In genomic region chr1:43117435-43117834, GRCm38 (mm10) we compare ENCODE assay signal across 33 mouse cellular contexts. TPM values are rescaled to one million over a fixed set of nuclear protein-coding genes. Genes with fewer than 3 reads are reported as not detected.
DNase-seq lines count a peak whose midpoint lies in the region; ATAC-seq and TF ChIP-seq lines count a peak whose summit lies in the region.
"Had no signal": no experiment of that assay in that cellular context is flagged by ENCODE, and none has a peak within 500 bp of the region (broad histone marks: within the 10 kb centered on the region; RNA-seq: fewer than 3 reads in every experiment).

No protein-coding gene starts in this region.

- no peak for TF ChIP-seq CTCF in Patski (IDR thresholded peaks at IDR 0.05)

- H3K27me3 ChIP-seq in heart, embryonic 10.5 days (ENCODE audit: insufficient read depth, poor library complexity, severe bottlenecking): no peaks in the 10 kb centered on the region
- H3K27me3 ChIP-seq in kidney, embryonic 15.5 days: no peaks in the 10 kb centered on the region
- no peaks in the 10 kb centered on the region for H3K27me3 ChIP-seq in Patski
- H3K27me3 ChIP-seq: embryonic facial prominence, embryonic 13.5 days; forebrain, embryonic 15.5 days; heart, embryonic 12.5 days; hindbrain, embryonic 12.5 days; limb, embryonic 13.5 days; liver, embryonic 13.5 days; megakaryocyte, embryonic 14.5 days; midbrain, embryonic 12.5 days; neural tube, embryonic 12.5 days had no signal

- H3K4me1 ChIP-seq in heart, embryonic 10.5 days: peaks cover 6% of the 10 kb centered on the region; the same call in 1 of the 2 replicates
- H3K4me1 ChIP-seq in kidney, embryonic 15.5 days: no peaks in the 10 kb centered on the region
- H3K4me1 ChIP-seq: embryonic facial prominence, embryonic 13.5 days; forebrain, embryonic 10.5 days; forebrain, embryonic 15.5 days; hindbrain, embryonic 12.5 days; limb, embryonic 13.5 days; midbrain, embryonic 12.5 days; neural tube, embryonic 12.5 days had no signal

- no peaks in the 10 kb centered on the region for H3K9me3 ChIP-seq in heart, embryonic 10.5 days
- H3K9me3 ChIP-seq in kidney, embryonic 15.5 days (replicated peaks): no peaks in the 10 kb centered on the region
- H3K9me3 ChIP-seq: embryonic facial prominence, embryonic 13.5 days; forebrain, embryonic 15.5 days; heart, embryonic 12.5 days; hindbrain, embryonic 12.5 days; limb, embryonic 13.5 days; liver, embryonic 13.5 days; midbrain, embryonic 12.5 days; neural tube, embryonic 12.5 days had no signal

- intact Hi-C loops in heart, postnatal 25 days (cut with DNase I): no loop called here
- intact Hi-C loops in gastrocnemius, postnatal 36 days (cut with DNase I): loop anchor here (10.0 kb wide), 1 partner anchor 203 kb away; no protein-coding TSS in a partner anchor

- no peak for ATAC-seq in kidney, embryonic 15.5 days (replicated peaks; ENCODE audit: low FRiP score)
- peak; percentile 88 for ATAC-seq in Patski
- ATAC-seq: activated CD4-positive, CD25-positive, alpha-beta regulatory T cell, adult 4 months; CD4-positive, CD25-positive, alpha-beta regulatory T cell, adult 4 months; forebrain, embryonic 15.5 days; hindbrain, postnatal 0 days; intestine, postnatal 0 days; lung, postnatal 0 days had no signal

- in situ Hi-C loops in Patski (cut with MboI; ENCODE audit: low pct_unique_long_range_greater_than_20kb): no loop called here

- no peak overlapping the region for H3K27ac ChIP-seq in heart, embryonic 10.5 days
- H3K27ac ChIP-seq in kidney, embryonic 15.5 days: no peak overlapping the region
- H3K27ac ChIP-seq: embryonic facial prominence, embryonic 13.5 days; forebrain, embryonic 10.5 days; forebrain, embryonic 15.5 days; hindbrain, embryonic 12.5 days; hindbrain, postnatal 0 days; left cerebral cortex, adult 2 months; limb, embryonic 13.5 days; liver, embryonic 13.5 days; midbrain, embryonic 12.5 days; neural tube, embryonic 12.5 days had no signal

- peak; percentile 59 for DNase-seq in heart, embryonic 10.5 days (ENCODE audit: low spot score)
- no peak for DNase-seq in heart, postnatal 25 days (ENCODE audit: low spot score)
- peak; percentile 70 for DNase-seq in kidney, adult 18-20 months
- DNase-seq in Patski (ENCODE audit: low read depth, low spot score): peak; percentile 53
- DNase-seq in kidney, postnatal 14 days: peak; percentile 62
- no peak for DNase-seq in gastrocnemius, postnatal 36 days
- DNase-seq: adrenal gland, adult 8-10 months; cerebellum, adult 18-20 months; cerebellum, postnatal 10 days; heart, postnatal 14 days; liver, embryonic 13.5 days; lung, adult 18-20 months; lung, postnatal 4 days; right cerebral cortex, postnatal 4 days; thymus, adult 2 months; thymus, postnatal 36 days had no signal

- no peak overlapping the region for H3K9ac ChIP-seq in kidney, embryonic 15.5 days
- H3K9ac ChIP-seq: embryonic facial prominence, embryonic 13.5 days; forebrain, embryonic 15.5 days; heart, embryonic 12.5 days; hindbrain, embryonic 12.5 days; limb, embryonic 13.5 days; liver, embryonic 13.5 days; midbrain, embryonic 12.5 days; neural tube, embryonic 12.5 days had no signal

- no peak overlapping the region for H3K4me2 ChIP-seq in kidney, embryonic 15.5 days
- H3K4me2 ChIP-seq: embryonic facial prominence, embryonic 13.5 days; forebrain, embryonic 15.5 days; heart, embryonic 12.5 days; hindbrain, embryonic 12.5 days; limb, embryonic 13.5 days; liver, embryonic 13.5 days; midbrain, embryonic 12.5 days; neural tube, embryonic 12.5 days had no signal

- WGBS in heart, embryonic 10.5 days: 94% methylated on average over 8 of the region's 8 CpGs
- WGBS in kidney, embryonic 15.5 days: 97% methylated on average over 8 of the region's 8 CpGs

- CTCF ChIA-PET in Patski (lab: Charles Lee): interaction anchor here (0.9 to 1.6 kb wide), 2 partner anchors 146 to 147 kb away, joined by 3 to 4 read pairs; no protein-coding TSS in a partner anchor

- H3K4me3 ChIP-seq in heart, embryonic 10.5 days: no peak overlapping the region
- no peak overlapping the region for H3K4me3 ChIP-seq in kidney, embryonic 15.5 days (replicated peaks)
- H3K4me3 ChIP-seq: embryonic facial prominence, embryonic 13.5 days; forebrain, embryonic 10.5 days; forebrain, embryonic 15.5 days; heart, embryonic 12.5 days; hindbrain, embryonic 12.5 days; left cerebral cortex, adult 2 months; limb, embryonic 13.5 days; liver, embryonic 13.5 days; megakaryocyte, embryonic 14.5 days; midbrain, embryonic 12.5 days; myocyte; neural tube, embryonic 12.5 days had no signal

- H3K36me3 ChIP-seq in heart, embryonic 10.5 days: peaks cover 65% of the 10 kb centered on the region
- peaks cover 78% of the 10 kb centered on the region for H3K36me3 ChIP-seq in kidney, embryonic 15.5 days

- POLR2A ChIA-PET in Patski (lab: Charles Lee): interaction anchor here (0.7 to 1.1 kb wide), 3 partner anchors 26 to 137 kb away, joined by 3 to 4 read pairs (median 3); no protein-coding TSS in a partner anchor

RNA-seq across cellular contexts. Expression of gene AI597479, which starts 18.9 kb away (rescaled TPM):
- 26.4 TPM in 2 replicates for polyA plus RNA-seq in heart, embryonic 10.5 days (2016; fragmentation: Nextera tagmentation; extraction: Ambion mirVana)
- 10 to 100 TPM; 18.6 to 19.5 TPM for total RNA-seq in heart, postnatal 25 days (2021)
- polyA plus RNA-seq in kidney, embryonic 15.5 days (2015; fragmentation: Nextera tagmentation; extraction: Ambion mirVana): 31.0 and 31.7 TPM in 2 replicates
- polyA plus RNA-seq in Patski (2021): 23.9 TPM
- 10 to 100 TPM; 13.7 to 14.3 TPM for total RNA-seq in gastrocnemius, postnatal 36 days (2021)

RNA-seq across cellular contexts. Expression of gene Tgfbrap1, which starts 19.0 kb away (rescaled TPM):
- polyA plus RNA-seq in heart, embryonic 10.5 days (2016; fragmentation: Nextera tagmentation; extraction: Ambion mirVana): 9.6 and 10.2 TPM in 2 replicates
- 10 to 100 TPM; 12.9 to 13.2 TPM for total RNA-seq in heart, postnatal 25 days (2021)
- polyA plus RNA-seq in kidney, embryonic 15.5 days (2015; fragmentation: Nextera tagmentation; extraction: Ambion mirVana): 11.0 and 11.5 TPM in 2 replicates
- 24.4 TPM for polyA plus RNA-seq in Patski (2021)
- 10 to 100 TPM in 1 of 2 experiments, 1 to 10 TPM in 1; 9.9 to 11.7 TPM for total RNA-seq in gastrocnemius, postnatal 36 days (2021)

Comparison
In these comparisons a context has a peak if more than half of its experiments do, and no peak if none do; other contexts are left out.
1. DNase-seq: peak in heart, embryonic 10.5 days (single experiment), kidney, adult 18-20 months (single experiment), Patski (single experiment) and kidney, postnatal 14 days (single experiment); none in heart, postnatal 25 days (single experiment) and gastrocnemius, postnatal 36 days (0 of 2).